Mouse (Mus musculus): ENCODE data around the gene Prap1. TPM values are rescaled to one million over a fixed set of nuclear protein-coding genes. Genes with fewer than 3 reads are reported as not detected.

Gene Prap1
- polyA plus RNA-seq (2012; rRNA removed): 2.4 and 4.5 TPM in 2 replicates

GRCm38 (mm10) chr7:140092924-140093528 is at the start of gene Prap1:
TSS of gene Prap1 (plus strand) at chr7:140093395.

GRCm38 (mm10) chr7:140048361-140049114 is 44.7 kb upstream of the Prap1 start, which contains the start of gene Msx3:
TSS of gene Msx3 (minus strand) at chr7:140049089.

GRCm38 (mm10) chr7:140082242-140082678 is 10.9 kb upstream of the Prap1 start, which contains the start of gene Caly:
TSS of gene Caly (minus strand) at chr7:140082548.

GRCm38 (mm10) chr7:140101993-140102860 is 9.0 kb downstream of the Prap1 start, which contains the start of gene Fuom:
TSS of gene Fuom (minus strand) at chr7:140102441.

GRCm38 (mm10) chr7:140115583-140116328 is 22.6 kb downstream of the Prap1 start, which contains the start of gene Paox:
TSS of gene Paox (plus strand) at chr7:140115799.

GRCm38 (mm10) chr7:140116329-140117054 is 23.3 kb downstream of the Prap1 start, which contains the start of gene Echs1:
TSS of gene Echs1 (minus strand) at chr7:140116476.

GRCm38 (mm10) chr7:140137135-140138020 is 44.2 kb downstream of the Prap1 start, which contains the start of gene Mtg1:
TSS of gene Mtg1 (plus strand) at chr7:140137564.

Other genes with a start within 250 kb of the Prap1 start
- gene Kndc1, start 198.7 kb upstream of the Prap1 start, polyA plus RNA-seq (2012; rRNA removed): 0.08 and 0.10 TPM in 2 replicates
- 0.13 TPM in 1 of 2 replicates, not detected in the other for gene Utf1, start 149.6 kb upstream of the Prap1 start, polyA plus RNA-seq (2012; rRNA removed)
- gene 6430531B16Rik, start 114.6 kb upstream of the Prap1 start, polyA plus RNA-seq (2012; rRNA removed): 0.19 TPM in 1 of 2 replicates, not detected in the other
- gene Adam8, start 100.8 kb upstream of the Prap1 start, polyA plus RNA-seq (2012; rRNA removed): 3.8 and 6.5 TPM in 2 replicates
- 26.5 and 83.0 TPM in 2 replicates for gene Zfp511, start 57.0 kb upstream of the Prap1 start, polyA plus RNA-seq (2012; rRNA removed)
- gene Tubgcp2, start 56.7 kb upstream of the Prap1 start, polyA plus RNA-seq (2012; rRNA removed): 4.4 and 5.4 TPM in 2 replicates
- gene Msx3, start 44.3 kb upstream of the Prap1 start, polyA plus RNA-seq (2012; rRNA removed): 0.02 and 0.23 TPM in 2 replicates
- 1.3 and 1.5 TPM in 2 replicates for gene Caly, start 10.8 kb upstream of the Prap1 start, polyA plus RNA-seq (2012; rRNA removed)
- gene Fuom, start 9.0 kb downstream of the Prap1 start, polyA plus RNA-seq (2012; rRNA removed): 27.3 and 41.5 TPM in 2 replicates
- 9.9 and 10.1 TPM in 2 replicates for gene Paox, start 22.4 kb downstream of the Prap1 start, polyA plus RNA-seq (2012; rRNA removed)
- gene Echs1, start 23.1 kb downstream of the Prap1 start, polyA plus RNA-seq (2012; rRNA removed): 30.1 and 31.6 TPM in 2 replicates
- 7.8 and 13.6 TPM in 2 replicates for gene Mtg1, start 44.2 kb downstream of the Prap1 start, polyA plus RNA-seq (2012; rRNA removed)
- gene Sprn, start 61.5 kb downstream of the Prap1 start, polyA plus RNA-seq (2012; rRNA removed): 0.20 and 1.9 TPM in 2 replicates
- not detected in 2 replicates for gene Olfr522, start 71.4 kb downstream of the Prap1 start, polyA plus RNA-seq (2012; rRNA removed)
- not detected in 2 replicates for gene Olfr523, start 79.8 kb downstream of the Prap1 start, polyA plus RNA-seq (2012; rRNA removed)
- gene Olfr524, start 112.6 kb downstream of the Prap1 start, polyA plus RNA-seq (2012; rRNA removed): not detected in 2 replicates
- 0.13 and 0.28 TPM in 2 replicates for gene Cd163l1, start 124.9 kb downstream of the Prap1 start, polyA plus RNA-seq (2012; rRNA removed)
- not detected in 2 replicates for gene 5830411N06Rik, start 153.9 kb downstream of the Prap1 start, polyA plus RNA-seq (2012; rRNA removed)
- gene Olfr525, start 227.5 kb downstream of the Prap1 start, polyA plus RNA-seq (2012; rRNA removed): not detected in 2 replicates
- gene Olfr527, start 240.6 kb downstream of the Prap1 start, polyA plus RNA-seq (2012; rRNA removed): not detected in 2 replicates

Data from stomach, adult 2 months (tissue).